Mouse (Mus musculus) megakaryocyte-erythroid progenitor cell, adult 5-6 weeks (primary cell): ENCODE data around the gene Ephb1. TPM values are rescaled to one million over a fixed set of nuclear protein-coding genes. Genes with fewer than 3 reads are reported as not detected.

Experiments
- ATAC-seq: replicated peaks from 2 replicates; pipeline ENCODE4 v1.8.0; 2016; ENCODE audit warnings: mild to moderate bottlenecking, inconsistent platforms; ENCODE audit not compliant: severe bottlenecking, poor library complexity, low FRiP score, low TSS enrichment
- total RNA-seq, 2 experiments: library from RNA; stranded (forward) in 1 of 2; stranded (reverse) in 1 of 2; fragments of 200-1000, 215-1000 nt in 1 of 2; fragments of >200 nt in 1 of 2; fragmentation: Nextera tagmentation in 1 of 2; gene quantifications; 2 replicates each; pipeline ENCODE4 v1.2.3; 2014 to 2017

Gene Ephb1
- total RNA-seq, 2 experiments from 2014 or later = 0.09 TPM; not detected in 1

GRCm38 (mm10) chr9:102107978-102108377 lies 246.5 kb downstream of the Ephb1 start:
- ATAC-seq = no peak

- ATAC-seq = no peak
Measured at GRCm38 (mm10) chr9:102107213-102107612, 247.3 kb downstream of the Ephb1 start.

DNA sequence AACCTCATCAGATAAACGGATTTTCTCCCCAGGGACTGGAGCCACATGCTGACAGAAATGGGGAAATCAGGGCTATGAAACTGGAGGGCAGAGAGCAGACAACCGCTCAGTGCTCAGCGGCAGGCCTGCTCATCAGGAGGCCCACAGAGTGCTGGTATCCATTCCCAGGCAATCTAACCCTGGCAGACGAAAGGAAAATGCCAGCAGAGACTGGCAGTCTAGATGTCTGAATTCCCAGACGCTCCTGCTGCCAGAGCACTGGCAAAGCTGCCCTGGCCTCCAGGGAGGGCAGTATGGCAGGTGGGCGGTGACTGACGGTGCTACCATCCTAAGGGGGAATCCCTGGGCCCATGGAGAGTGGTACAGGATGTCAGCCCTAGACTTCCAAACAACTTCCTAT lies 257.7 kb downstream of the Ephb1 start:
- no peak for ATAC-seq

- no peak for ATAC-seq
Measured at GRCm38 (mm10) chr9:102088598-102088997, 265.9 kb downstream of the Ephb1 start.

GRCm38 (mm10) chr9:102086053-102086706 lies 268.3 kb downstream of the Ephb1 start:
- ATAC-seq = no peak

DNA sequence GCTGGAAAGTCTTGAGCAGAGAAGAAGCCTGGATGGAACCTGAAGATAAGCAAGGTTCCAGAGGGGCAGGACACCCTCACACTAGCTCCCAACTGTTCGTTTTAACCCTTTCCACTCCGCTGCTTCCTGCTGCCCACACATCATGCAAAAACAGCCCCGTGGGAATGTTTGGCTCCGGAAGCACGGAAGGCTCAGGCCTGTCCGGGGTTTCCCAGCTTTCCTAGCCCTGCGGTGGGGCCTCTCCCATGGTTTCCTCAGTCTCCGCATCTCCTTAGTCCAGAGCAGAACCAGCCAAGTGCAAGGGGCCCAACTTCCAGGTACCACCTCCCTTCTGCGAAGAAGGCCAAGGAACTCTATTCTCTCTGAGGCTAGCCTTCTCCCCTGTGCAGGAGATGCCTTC lies 269.0 kb downstream of the Ephb1 start:
- ATAC-seq = no peak

GRCm38 (mm10) chr9:102080934-102081333 lies 273.6 kb downstream of the Ephb1 start:
- no peak for ATAC-seq

DNA sequence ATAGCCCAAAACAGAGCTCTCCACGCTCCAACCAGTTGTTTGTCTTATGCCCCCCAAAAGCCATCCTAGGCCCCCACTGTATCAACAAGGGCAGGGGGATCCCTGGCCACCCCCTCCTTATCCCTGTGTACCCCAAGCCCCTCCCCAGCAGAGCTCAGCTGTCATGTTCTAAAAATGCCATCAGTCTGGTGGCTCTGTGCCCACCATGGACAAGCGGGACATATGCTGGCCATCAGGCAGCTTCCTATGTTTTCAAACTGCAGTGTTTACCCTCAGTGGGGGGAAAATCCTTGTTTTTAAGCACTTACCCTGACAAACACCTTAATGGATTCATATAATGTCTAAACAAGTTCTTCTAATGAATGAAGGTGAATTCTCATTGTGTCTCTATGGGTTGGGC lies 275.3 kb downstream of the Ephb1 start:
- ATAC-seq = no peak

GRCm38 (mm10) chr9:102078238-102078637 lies 276.3 kb downstream of the Ephb1 start:
- ATAC-seq = no peak

DNA sequence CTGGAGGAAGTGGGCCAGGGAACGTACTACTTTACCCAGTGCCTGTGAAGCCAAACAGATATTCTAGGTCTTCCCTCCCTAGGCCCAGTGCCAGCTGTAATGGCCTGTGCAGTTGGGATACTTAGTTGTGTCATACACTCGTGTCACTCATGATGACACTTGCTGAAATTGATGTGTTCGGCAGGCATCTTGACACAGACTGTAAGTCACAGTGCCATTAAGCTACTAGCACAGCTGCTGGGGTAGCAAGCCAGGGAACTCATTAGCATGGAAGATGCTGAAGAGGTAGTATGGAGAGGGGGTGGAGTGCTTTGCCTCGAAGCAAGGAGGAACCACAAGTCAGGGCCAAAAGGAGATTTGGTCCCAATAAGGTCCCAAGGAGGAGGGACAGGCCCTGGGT lies 279.0 kb downstream of the Ephb1 start:
- no peak for ATAC-seq

DNA sequence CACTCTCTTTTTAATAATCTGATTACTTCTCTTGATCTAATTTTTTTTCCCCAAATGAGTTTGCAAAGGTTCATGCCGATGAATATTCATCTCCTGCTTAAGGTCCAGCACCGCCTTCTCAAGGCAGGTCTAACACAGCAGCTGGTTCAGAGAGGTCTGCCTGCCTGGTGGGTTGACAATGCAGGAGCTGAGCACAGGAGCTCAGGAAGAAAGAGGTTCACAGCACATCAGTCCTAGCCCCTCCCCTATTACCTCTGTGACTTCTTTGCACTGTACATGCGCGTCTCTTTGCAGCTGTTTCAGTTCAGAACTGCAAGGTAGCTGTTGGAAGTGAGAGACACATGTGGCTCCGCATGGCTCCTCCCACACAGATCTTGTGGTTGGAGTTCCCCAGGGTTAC lies 281.1 kb downstream of the Ephb1 start:
- ATAC-seq = no peak

DNA sequence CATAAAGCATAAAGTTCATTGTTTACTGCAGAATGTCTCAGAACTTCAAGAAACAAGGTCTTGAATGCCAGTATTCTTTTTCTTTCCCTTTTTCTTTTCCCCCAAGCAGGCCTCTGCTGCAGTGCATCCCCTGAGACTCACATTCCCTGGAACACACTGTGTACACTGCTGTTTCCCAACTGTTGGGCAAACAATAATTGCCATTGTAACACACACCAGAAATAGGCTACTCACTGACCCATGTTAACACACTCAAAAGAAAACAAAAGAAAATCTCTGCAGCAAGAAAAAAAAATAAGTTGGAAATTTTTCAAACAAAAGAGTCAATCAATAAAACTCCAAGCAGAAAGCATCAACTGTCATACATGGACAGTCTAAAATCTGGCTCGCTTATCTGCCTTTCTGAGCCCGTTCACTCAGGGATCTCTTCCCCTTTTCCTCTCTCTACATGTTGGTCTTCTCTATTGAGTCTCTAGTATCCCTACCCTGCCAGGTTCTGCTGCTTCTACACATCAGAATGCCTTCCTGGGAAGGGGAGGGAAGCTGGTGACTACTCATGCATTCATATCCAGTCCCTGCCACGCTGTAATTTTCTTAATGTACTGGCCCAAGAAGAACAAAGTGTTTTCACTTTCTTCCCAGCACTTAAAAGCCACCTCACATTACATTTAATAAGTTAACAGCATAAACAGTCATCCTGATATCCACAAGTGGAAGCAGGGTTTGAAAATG lies 285.2 kb downstream of the Ephb1 start:
- ATAC-seq = no peak

GRCm38 (mm10) chr9:102066601-102067000 lies 287.9 kb downstream of the Ephb1 start:
- 0 out of 2 replicates have a peak, but pooled peaks have one; percentile 59 for ATAC-seq

GRCm38 (mm10) chr9:102045886-102046285 lies 308.6 kb downstream of the Ephb1 start:
- ATAC-seq = no peak

DNA sequence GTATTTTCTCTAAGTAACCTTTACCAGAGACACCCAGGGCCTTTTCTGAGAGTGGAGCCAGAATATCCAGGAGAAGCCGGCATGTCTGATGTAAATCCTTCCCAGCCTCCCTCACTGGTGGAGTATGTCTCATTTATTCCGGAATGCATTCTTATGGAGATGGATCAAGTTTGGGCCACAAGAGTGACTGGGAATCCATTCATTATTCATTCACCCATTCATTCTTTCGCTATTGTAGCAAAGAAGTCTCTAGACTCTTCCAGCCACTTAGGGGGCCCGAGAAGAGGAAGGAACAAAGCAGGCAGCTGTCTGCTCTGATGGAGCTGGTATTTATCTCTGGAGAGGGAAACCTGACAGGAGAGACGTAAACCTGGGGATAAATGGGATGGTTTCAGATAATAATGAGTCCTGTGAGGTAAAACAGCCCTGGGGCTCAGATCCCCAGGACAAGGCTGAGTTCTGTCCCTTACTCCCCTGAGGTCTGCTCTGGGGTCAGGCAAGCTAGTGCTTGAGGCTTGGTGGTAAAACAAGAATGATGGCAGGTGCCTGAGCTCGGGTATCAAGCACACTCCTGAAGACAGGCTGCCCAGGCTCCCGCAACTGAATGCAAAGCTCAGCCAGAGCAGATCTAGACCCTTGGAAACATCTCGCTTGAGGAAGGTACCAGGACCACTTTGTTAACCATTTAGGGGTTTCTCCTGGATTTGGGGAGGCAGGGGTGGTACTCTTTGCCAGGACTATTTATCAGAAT lies 309.2 kb downstream of the Ephb1 start:
- no peak for ATAC-seq

GRCm38 (mm10) chr9:102039011-102039733 lies 315.3 kb downstream of the Ephb1 start:
- no peak for ATAC-seq

- ATAC-seq = no peak
Measured at GRCm38 (mm10) chr9:102036132-102036531, 318.4 kb downstream of the Ephb1 start.

DNA sequence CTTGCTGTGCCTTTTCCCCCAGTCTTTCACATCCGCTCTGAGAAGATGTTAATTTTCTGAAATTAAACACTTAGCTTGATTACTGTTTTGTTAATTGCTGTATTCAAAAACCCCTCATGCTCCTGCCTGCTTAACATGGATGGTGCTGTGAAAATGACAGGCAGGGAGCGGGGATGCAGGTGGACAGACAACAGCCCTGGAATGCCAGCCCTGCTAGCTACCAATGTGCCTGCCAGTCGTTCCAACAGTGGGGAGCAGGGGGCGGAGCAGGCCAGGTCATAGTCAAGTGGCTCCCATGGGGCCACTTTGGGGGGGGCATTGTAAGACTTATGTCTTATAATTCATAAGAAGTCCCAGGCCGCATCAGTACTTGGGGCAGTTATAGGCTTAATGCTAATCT lies 321.3 kb downstream of the Ephb1 start:
- no peak for ATAC-seq

DNA sequence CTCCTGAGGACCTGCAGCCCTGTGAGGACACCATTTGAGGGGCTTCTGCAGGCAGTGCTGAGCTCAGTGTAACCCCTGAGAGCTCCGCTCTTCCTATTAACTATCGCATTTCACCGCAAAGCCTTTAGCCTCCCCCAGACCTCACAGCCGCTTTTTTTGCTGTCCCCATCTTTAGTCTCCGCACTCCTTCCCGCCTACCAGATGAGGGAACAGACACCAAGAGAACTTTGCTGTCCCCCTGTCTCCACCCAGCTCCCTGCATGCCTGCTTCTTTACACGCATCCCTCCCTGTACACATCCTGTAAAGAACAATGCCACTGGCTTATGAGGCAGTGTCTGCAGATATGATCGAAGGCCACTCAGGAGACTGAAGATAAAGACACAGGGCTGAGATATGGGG lies 322.1 kb downstream of the Ephb1 start:
- ATAC-seq = no peak

DNA sequence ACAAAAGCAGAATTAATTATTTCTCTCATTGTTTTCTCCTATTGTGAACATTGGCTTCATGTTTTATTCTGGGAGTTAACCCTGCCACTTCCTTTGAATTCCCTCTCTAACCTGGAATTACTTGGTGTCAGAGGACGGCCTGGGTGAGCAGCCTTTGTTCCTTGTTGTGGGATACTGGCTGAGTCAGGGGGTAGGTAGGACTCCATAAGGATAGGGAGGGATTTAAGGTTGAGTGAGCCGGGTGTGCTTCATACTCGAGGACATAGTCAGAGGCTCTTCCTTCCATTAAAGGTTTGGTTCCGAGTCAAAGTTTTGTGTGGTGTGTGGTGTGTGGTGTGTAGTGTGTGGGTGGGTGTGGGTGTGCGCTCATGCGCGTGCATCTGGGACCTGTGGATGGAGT lies 324.8 kb downstream of the Ephb1 start:
- no peak for ATAC-seq
